Mouse (Mus musculus) urinary bladder, postnatal 25 days (tissue): ENCODE measurements around the gene Mon1b.
A peak's percentile ranks its signal among the peaks of the same experiment; 100 is the strongest.

Source experiments
- DNase-seq: peaks from one replicate; pipeline ENCODE4 v3.0.0; 2022; ENCODE audit warnings: low spot score

Gene Mon1b

DNA sequence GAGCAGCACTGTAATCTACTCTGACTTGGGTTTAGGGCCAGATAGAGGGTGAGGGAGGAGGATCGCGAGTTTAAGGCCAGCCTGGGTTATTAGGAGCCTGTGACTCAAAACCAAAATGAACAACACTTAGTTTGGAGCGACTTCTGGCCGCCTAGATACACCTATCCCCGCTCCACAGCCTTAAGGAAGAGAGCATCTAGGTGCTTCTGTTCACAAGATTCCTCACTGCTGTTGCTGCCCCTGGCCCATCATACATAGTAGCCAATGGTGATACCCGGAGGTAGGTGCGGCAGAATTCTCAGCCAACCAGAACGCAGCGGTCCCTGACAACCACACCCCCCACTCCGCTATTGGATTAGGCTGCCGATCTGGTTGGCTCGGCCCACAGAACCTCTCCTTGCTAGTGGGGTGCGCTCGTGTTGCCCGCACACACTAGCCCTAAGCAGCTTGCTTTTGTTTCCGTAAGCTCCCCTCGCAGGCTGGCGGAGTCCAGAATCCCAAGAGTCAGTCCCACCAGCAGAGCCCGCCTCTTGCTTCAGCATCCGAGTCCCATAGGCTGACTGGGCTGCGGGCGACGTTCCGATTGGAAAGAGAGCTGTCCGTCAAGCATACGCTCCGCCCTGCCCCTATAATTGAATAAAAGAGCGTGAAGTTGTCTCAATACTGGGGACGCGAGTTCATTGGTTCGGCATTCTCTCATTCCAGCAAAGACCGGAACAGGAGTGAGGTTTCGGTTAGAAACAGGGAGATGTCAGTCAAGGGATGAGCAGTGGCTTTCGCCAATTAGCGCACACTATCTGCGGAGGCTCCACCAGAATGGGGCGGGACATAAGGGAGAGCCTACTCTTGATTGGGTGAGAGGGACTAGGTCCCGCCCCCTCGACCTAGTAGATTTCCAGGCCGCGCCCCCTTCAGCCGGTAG lies at the start of gene Mon1b:
Gene Mon1b, plus strand, starts transcription at position 918 of the 922 bp plus-strand sequence.
- peak; percentile 97 for DNase-seq

GRCm38 (mm10) chr8:113598401-113598800 lies 37.0 kb upstream of the Mon1b start:
- no peak for DNase-seq

DNA sequence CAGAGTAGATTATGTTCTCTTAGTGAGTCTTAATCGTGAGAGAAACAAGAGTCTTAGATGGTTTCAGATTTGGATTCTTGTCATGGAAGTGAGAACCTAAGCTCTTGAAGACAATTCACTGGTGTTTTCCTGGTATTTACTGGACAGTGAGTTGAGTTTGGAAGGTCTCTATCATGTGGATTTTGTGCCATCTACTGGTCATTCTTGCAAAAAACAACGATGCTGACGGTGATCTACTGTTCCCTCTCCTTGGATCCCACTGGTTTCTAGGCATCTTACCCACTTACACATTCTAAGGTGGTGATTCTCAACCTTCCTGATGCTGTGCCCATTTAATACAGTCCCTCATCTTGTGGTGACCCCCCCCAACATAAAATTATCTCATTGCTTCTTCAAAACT lies 2.8 kb upstream of the Mon1b start:
- no peak for DNase-seq

GRCm38 (mm10) chr8:113634161-113634560 lies 1.2 kb upstream of the Mon1b start:
- no peak for DNase-seq

GRCm38 (mm10) chr8:113635592-113636279 lies 349 bp downstream of the Mon1b start:
- no peak for DNase-seq

DNA sequence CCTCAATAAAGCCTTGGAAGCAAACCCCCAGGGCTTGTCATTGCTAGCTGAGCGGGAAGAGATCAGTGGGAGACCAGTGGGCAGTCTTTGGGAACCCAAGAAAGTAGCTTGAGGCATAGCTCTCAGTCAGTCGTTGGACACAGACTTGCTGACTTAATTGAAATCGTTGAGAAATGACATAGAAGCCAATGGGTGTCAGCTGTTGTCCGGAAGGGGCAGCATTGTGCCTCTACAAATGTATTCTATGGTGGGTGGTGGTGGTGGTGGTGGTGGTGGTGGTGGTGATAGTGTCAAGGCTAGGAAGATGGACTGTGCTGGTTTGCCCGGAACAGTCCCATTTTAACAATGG lies 867 bp downstream of the Mon1b start:
- DNase-seq, result no peak

DNA sequence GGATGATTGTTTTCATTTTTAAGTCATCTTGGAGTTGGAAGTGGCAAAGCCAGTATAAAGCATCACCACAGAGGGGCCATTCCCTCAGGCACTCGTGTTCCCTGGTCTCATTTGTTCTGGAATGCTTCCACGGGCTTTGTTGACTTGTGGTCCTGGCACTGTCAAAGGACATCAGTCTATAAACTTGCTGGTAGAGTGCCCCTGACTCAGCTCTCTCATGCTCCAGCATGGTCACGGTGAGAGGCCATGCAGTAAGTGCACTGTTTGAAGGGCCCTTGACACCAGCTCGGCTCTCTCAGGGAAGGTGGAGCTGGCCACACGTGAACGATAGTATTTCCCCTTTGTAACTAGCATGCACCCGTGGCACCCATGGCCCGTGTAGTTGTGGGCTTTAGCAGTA lies 5.0 kb downstream of the Mon1b start:
- no peak for DNase-seq

- DNase-seq, result no peak
Observed at GRCm38 (mm10) chr8:113642926-113643325, 7.5 kb downstream of the Mon1b start, which contains the start of gene Syce1l. TSS of gene Syce1l (plus strand) at chr8:113643213.

DNA sequence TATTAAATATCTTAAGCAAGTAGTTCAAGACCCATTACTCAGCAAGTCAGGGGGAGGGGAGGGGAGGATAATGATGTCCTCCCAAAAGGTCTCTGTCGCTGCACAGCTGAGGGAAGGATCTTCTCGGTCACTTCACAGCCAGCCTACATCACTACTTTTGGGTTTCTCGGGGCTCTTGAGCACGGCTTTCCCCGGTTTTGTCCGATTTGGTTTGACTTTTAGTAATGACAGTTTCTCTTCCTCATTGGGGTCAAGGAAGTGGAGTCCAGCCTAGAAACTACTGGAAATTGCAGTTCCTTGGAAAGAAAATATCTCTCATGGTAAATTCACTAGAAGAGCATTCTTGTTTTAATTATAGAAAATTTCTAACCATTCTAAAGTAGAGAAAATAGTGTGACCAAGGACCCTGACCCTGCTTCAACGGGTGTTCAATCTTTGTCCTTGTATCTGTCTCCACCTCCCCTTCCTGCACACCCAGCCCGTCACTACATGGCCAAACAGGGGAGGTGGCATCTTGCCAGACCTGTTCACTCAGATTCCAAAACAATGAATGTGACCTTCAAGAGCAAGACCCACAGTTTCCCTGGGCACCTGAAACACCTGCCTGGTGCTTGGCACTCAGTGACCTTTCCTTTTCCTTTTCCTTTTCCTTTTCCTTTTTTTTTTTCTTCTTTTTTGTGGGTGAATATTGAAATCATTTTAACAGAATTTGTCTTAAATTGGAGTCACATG lies 8.3 kb downstream of the Mon1b start:
- peak; percentile 33 for DNase-seq

GRCm38 (mm10) chr8:113645220-113645619 lies 9.8 kb downstream of the Mon1b start:
- DNase-seq, result no peak

- no peak for DNase-seq
Observed at GRCm38 (mm10) chr8:113652450-113652849, 17.1 kb downstream of the Mon1b start.

GRCm38 (mm10) chr8:113653151-113653550 lies 17.8 kb downstream of the Mon1b start:
- DNase-seq, result no peak

DNA sequence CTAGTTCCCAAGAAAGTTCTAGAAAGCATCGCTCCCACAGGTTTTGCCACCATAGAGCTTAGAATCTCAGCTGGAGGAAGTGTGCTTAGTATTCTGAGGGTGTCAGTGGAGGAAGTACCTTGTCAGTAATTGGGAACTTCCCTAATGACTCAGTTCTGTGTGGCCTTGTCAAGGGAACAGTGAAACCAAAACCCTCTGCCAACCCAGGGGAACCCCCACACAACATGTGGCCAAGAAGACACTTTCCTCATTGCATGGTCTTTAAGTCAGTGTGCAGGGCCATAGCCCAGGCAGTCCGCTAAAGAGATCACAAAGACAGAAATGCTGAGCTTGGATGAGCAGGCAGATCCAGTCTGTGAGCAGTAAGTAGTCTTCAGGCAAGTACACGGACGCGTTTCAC lies 20.8 kb downstream of the Mon1b start:
- DNase-seq, result no peak

GRCm38 (mm10) chr8:113656681-113657298 lies 21.4 kb downstream of the Mon1b start:
- no peak for DNase-seq

DNA sequence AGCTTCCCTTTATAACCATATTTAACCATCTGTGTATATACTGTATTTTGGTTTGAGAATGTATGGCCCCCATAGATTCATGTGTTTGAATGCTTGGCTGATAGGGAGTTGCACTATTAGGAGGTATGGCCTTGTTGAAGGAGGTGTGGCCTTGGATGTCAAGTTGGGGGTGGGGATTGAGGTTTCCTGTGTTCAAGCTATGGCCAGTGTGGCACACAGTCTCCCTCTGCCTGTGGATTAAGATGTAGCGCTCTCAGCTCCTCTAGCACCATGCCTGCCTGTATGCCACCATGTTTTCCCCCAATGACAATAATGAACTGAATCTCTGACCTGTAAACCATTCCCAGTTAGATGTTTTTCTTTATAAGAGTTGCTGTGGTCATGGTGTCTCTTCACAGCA lies 24.7 kb downstream of the Mon1b start:
- DNase-seq, result no peak

- peak; percentile 68 for DNase-seq
Observed at GRCm38 (mm10) chr8:113664544-113664943, 29.2 kb downstream of the Mon1b start.

GRCm38 (mm10) chr8:113665036-113665435 lies 29.6 kb downstream of the Mon1b start:
- DNase-seq, result no peak

- DNase-seq, result no peak
Observed at GRCm38 (mm10) chr8:113665951-113666350, 30.6 kb downstream of the Mon1b start.

GRCm38 (mm10) chr8:113666714-113667432 lies 31.5 kb downstream of the Mon1b start:
- DNase-seq, result no peak

DNA sequence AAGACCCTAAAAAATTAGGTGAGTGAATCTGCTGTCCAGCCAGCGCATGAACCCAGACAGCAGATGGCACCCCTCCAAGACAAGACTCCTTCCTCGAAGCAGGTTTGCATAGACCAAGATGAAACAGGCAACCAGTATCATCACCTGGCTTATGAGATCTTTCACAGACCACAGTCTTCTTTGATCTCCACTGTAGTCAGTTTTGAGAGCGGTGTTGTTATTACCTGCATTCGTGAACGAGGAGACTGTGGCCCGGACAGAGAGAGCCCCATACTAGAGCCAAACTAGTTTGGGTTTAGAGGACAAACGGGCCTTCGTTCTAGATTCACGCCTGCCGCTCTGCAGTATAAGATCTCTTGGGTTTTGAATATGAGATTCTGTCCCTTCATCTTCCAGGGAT lies 34.5 kb downstream of the Mon1b start:
- no peak for DNase-seq

DNA sequence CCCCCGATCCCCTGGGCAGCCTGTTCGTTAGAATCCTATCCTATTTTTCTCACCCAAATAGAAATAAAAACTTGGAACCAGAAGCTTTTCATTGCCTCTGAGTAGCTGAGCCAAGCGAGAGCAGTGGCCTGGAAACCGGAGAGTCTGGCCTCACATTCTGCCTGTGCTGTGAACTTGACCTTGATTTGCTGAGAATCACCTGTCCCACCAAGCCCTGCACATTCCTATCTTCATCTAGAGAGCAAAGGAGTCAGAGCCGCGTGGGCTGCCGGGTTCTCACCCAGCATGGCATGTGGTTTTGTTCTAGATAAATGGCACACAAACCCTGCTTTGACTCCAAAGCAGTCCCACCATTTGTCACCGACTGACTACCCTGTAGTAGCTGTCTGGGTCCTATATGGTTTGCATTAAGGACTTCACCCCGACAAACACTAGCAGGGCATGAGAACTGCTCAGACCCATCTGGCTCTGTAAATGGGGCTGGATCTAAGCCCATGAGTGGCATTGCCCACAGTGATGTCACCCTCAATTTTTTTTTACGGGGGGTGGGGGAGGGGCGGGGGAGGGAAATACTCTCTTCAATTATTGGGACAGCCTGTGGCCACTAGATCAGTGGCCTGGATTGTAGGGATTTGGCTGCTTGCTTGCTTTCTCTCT lies 37.3 kb downstream of the Mon1b start:
- no peak for DNase-seq
